In genomic region chr2:167121228-167121627, GRCm38 (mm10) we compare ENCODE assay signal across 11 mouse cellular contexts. TPM values are rescaled to one million over a fixed set of nuclear protein-coding genes. Genes with fewer than 3 reads are reported as not detected.
A peak's percentile ranks its signal among the peaks of the same experiment; 100 is the strongest.
DNase-seq lines count a peak whose midpoint lies in the region; ATAC-seq and TF ChIP-seq lines count a peak whose summit lies in the region.
"Had no signal": no experiment of that assay in that cellular context is flagged by ENCODE, and none has a peak within 500 bp of the region (broad histone marks: within the 10 kb centered on the region; RNA-seq: fewer than 3 reads in every experiment).

No protein-coding gene starts in this region.

- TF ChIP-seq CTCF in kidney, adult 2 months (conservative IDR thresholded peaks at IDR 0.05; ENCODE audit: insufficient read depth, insufficient read length, low read depth, low read length), result no peak
- peak; percentile 29; the same call in 1 of the 2 replicates for TF ChIP-seq CTCF in lung, postnatal 0 days (IDR thresholded peaks at IDR 0.05)
- TF ChIP-seq CTCF in forebrain, postnatal 0 days (IDR thresholded peaks at IDR 0.05; ENCODE audit: low read depth), result no peak

- peak; percentile 6 for TF ChIP-seq POLR2A in kidney, adult 2 months (IDR thresholded peaks at IDR 0.05; ENCODE audit: low read depth, low read length)

- intact Hi-C loops in left cerebral cortex, postnatal 4 days (cut with DNase I), result no loop called here

- TF ChIP-seq EP300 in lung, postnatal 0 days (IDR thresholded peaks at IDR 0.05), result peak; percentile 84; the same call in 1 of the 2 replicates

- H3K9me3 ChIP-seq in heart, embryonic 10.5 days, result no peaks in the 10 kb centered on the region
- no peaks in the 10 kb centered on the region for H3K9me3 ChIP-seq in lung, postnatal 0 days (ENCODE audit: low read length)
- no peaks in the 10 kb centered on the region for H3K9me3 ChIP-seq in forebrain, postnatal 0 days (ENCODE audit: low read length)

- H3K27me3 ChIP-seq in heart, embryonic 10.5 days (ENCODE audit: insufficient read depth, poor library complexity, severe bottlenecking), result peaks cover 18% of the 10 kb centered on the region
- no peaks in the 10 kb centered on the region for H3K27me3 ChIP-seq in kidney, adult 2 months (replicated peaks; ENCODE audit: control insufficient read depth, insufficient read depth, low read length)
- no peaks in the 10 kb centered on the region for H3K27me3 ChIP-seq in lung, postnatal 0 days (replicated peaks; ENCODE audit: insufficient read depth, low read length)
- H3K27me3 ChIP-seq in forebrain, postnatal 0 days (ENCODE audit: insufficient read depth, low read length), result no peaks in the 10 kb centered on the region

- H3K4me3 ChIP-seq in heart, embryonic 10.5 days, result no peak overlapping the region
- H3K4me3 ChIP-seq in kidney, adult 2 months (ENCODE audit: insufficient read depth, low read depth, low read length), result no peak overlapping the region
- no peak overlapping the region for H3K4me3 ChIP-seq in lung, postnatal 0 days (ENCODE audit: low read depth, low read length)
- H3K4me3 ChIP-seq in forebrain, postnatal 0 days (ENCODE audit: low read depth, low read length), result no peak overlapping the region

- peak; percentile 99 for DNase-seq in heart, adult 11 months
- DNase-seq in heart, embryonic 10.5 days (ENCODE audit: low spot score), result no peak
- DNase-seq in adrenal gland, postnatal 14 days, result peak; percentile 77
- peak; percentile 92 for DNase-seq in kidney, adult 2 months
- DNase-seq in lung, postnatal 0 days (ENCODE audit: low spot score), result peak; percentile 71
- DNase-seq in left cerebral cortex, postnatal 4 days, result no peak
- DNase-seq in forebrain, postnatal 0 days, result no peak
- DNase-seq in left cerebral cortex, adult 9 months (ENCODE audit: low spot score in 2 of 2), result no peak
- DNase-seq: thymus, adult 18-20 months had no signal

- H3K27ac ChIP-seq in heart, embryonic 10.5 days, result no peak overlapping the region
- peak overlapping the region; percentile 96 for H3K27ac ChIP-seq in kidney, adult 2 months (ENCODE audit: insufficient read depth, low read depth, low read length)
- H3K27ac ChIP-seq in lung, postnatal 0 days (ENCODE audit: low read length), result peak overlapping the region; percentile 23
- H3K27ac ChIP-seq in forebrain, postnatal 0 days (ENCODE audit: low read depth, low read length), result no peak overlapping the region

- no peak overlapping the region for H3K4me2 ChIP-seq in lung, postnatal 0 days (replicated peaks; ENCODE audit: low read depth, low read length)
- no peak overlapping the region for H3K4me2 ChIP-seq in forebrain, postnatal 0 days (ENCODE audit: low read depth)

- 63% methylated on average over 6 of the region's 6 CpGs for WGBS in heart, embryonic 10.5 days
- WGBS in kidney, adult 2 months, result 77% methylated on average over 6 of the region's 6 CpGs
- WGBS in lung, postnatal 0 days, result 61% methylated on average over 6 of the region's 6 CpGs
- 66% methylated on average over 6 of the region's 6 CpGs for WGBS in forebrain, postnatal 0 days

- H3K36me3 ChIP-seq in heart, embryonic 10.5 days, result no peaks in the 10 kb centered on the region
- H3K36me3 ChIP-seq in kidney, adult 2 months (ENCODE audit: control insufficient read depth, insufficient read depth, low read length), result no peaks in the 10 kb centered on the region
- no peaks in the 10 kb centered on the region for H3K36me3 ChIP-seq in lung, postnatal 0 days (ENCODE audit: insufficient read depth, low read length)
- no peaks in the 10 kb centered on the region for H3K36me3 ChIP-seq in forebrain, postnatal 0 days (ENCODE audit: insufficient read depth)

- ATAC-seq in lung, postnatal 0 days, result peak; percentile 81
- no peak for ATAC-seq in forebrain, postnatal 0 days
- ATAC-seq: activated CD4-positive, CD25-positive, alpha-beta regulatory T cell, adult 4 months; forebrain, embryonic 16.5 days had no signal

- peaks cover 17% of the 10 kb centered on the region for H3K4me1 ChIP-seq in heart, embryonic 10.5 days
- peaks cover 4% of the 10 kb centered on the region; the same call in 1 of the 2 replicates for H3K4me1 ChIP-seq in kidney, adult 2 months (ENCODE audit: control insufficient read depth, insufficient read depth, low read length)
- H3K4me1 ChIP-seq in lung, postnatal 0 days (ENCODE audit: insufficient read depth, low read depth, low read length), result 0 out of 2 replicates have a peak, but pooled peaks cover 6% of the 10 kb centered on the region
- H3K4me1 ChIP-seq in forebrain, postnatal 0 days (ENCODE audit: insufficient read depth), result 0 out of 2 replicates have a peak, but pooled peaks cover 5% of the 10 kb centered on the region

- no peak overlapping the region for H3K9ac ChIP-seq in lung, postnatal 0 days (replicated peaks; ENCODE audit: low read depth)
- no peak overlapping the region for H3K9ac ChIP-seq in forebrain, postnatal 0 days

RNA-seq across cellular contexts. Expression of gene Znfx1, which starts 58.4 kb away (rescaled TPM):
- polyA plus RNA-seq in heart, embryonic 10.5 days (2016; fragmentation: Nextera tagmentation; extraction: Ambion mirVana), result 6.5 and 7.3 TPM in 2 replicates
- total RNA-seq in adrenal gland, postnatal 14 days (2021), result 37.7 and 43.5 TPM in 2 replicates
- polyA plus RNA-seq in kidney, adult 2 months (2012; rRNA removed), result 58.7 and 60.9 TPM in 2 replicates
- 9.8 and 9.9 TPM in 2 replicates for polyA plus RNA-seq in lung, postnatal 0 days (2015; fragmentation: Nextera tagmentation; extraction: Ambion mirVana)
- total RNA-seq in left cerebral cortex, postnatal 4 days (2021), result 10 to 100 TPM; 30.3 to 32.1 TPM
- 20.5 and 25.4 TPM in 2 replicates for total RNA-seq in forebrain, postnatal 0 days (2014; rRNA removed)
- polyA plus RNA-seq in forebrain, postnatal 0 days (2015; fragmentation: Nextera tagmentation; extraction: Ambion mirVana), result 2.2 and 4.4 TPM in 2 replicates

Comparison
In these comparisons a context has a peak if more than half of its experiments do, and no peak if none do; other contexts are left out.
1. DNase-seq: peak in heart, adult 11 months (single experiment), adrenal gland, postnatal 14 days (single experiment), kidney, adult 2 months (single experiment) and lung, postnatal 0 days (single experiment); none in heart, embryonic 10.5 days (single experiment), left cerebral cortex, postnatal 4 days (single experiment), forebrain, postnatal 0 days (single experiment) and left cerebral cortex, adult 9 months (0 of 2).
2. H3K27ac ChIP-seq: peak in kidney, adult 2 months (single experiment) and lung, postnatal 0 days (single experiment); none in heart, embryonic 10.5 days (single experiment) and forebrain, postnatal 0 days (single experiment).